Mouse (Mus musculus) intestine, postnatal 0 days (tissue): ENCODE data around the gene Arhgap18. TPM values are rescaled to one million over a fixed set of nuclear protein-coding genes. Genes with fewer than 3 reads are reported as not detected.

Source experiments
- ATAC-seq: fragments of 200-750 bp; cut with Nextera tagmentation; 2 replicates; pipeline ENCODE4 v1.8.0; 2017; ENCODE audit warnings: mild to moderate bottlenecking, moderate TSS enrichment, moderate library complexity
- H3K27ac ChIP-seq: fragments of 300-500 bp; sonication (generic); 2 replicates; pipeline ENCODE4 v1.5.1; 2014; ENCODE audit warnings: mild to moderate bottlenecking, low read depth, low read length, moderate library complexity
- H3K27me3 ChIP-seq: fragments of 300-500 bp; sonication (generic); replicated peaks from 2 replicates; pipeline ENCODE4 v1.6.1; 2014; ENCODE audit warnings: low read length, mixed read lengths; ENCODE audit not compliant: control insufficient read depth, insufficient read depth
- H3K36me3 ChIP-seq: fragments of 300-500 bp; sonication (generic); 2 replicates; pipeline ENCODE4 v1.6.1; 2014; ENCODE audit warnings: mild to moderate bottlenecking, moderate library complexity; ENCODE audit not compliant: control insufficient read depth, insufficient read depth
- H3K4me1 ChIP-seq: fragments of 300-500 bp; sonication (generic); replicated peaks from 2 replicates; pipeline ENCODE4 v1.6.1; 2014; ENCODE audit warnings: antibody characterized with exemption, low read length, mixed read lengths; ENCODE audit not compliant: control insufficient read depth, insufficient read depth
- H3K4me2 ChIP-seq: fragments of 300-500 bp; sonication (generic); replicated peaks from 2 replicates; pipeline ENCODE4 v1.6.1; 2014; ENCODE audit warnings: low read depth, mild to moderate bottlenecking, moderate library complexity
- H3K4me3 ChIP-seq: fragments of 300-500 bp; sonication (generic); 2 replicates; pipeline ENCODE4 v1.5.1; 2014; ENCODE audit warnings: low read depth, low read length
- H3K9ac ChIP-seq: fragments of 300-500 bp; sonication (generic); 2 replicates; pipeline ENCODE4 v1.6.1; 2014; ENCODE audit warnings: mild to moderate bottlenecking, low read depth, low read length
- H3K9me3 ChIP-seq: fragments of 300-500 bp; sonication (generic); 2 replicates; pipeline ENCODE4 v1.6.1; 2016; ENCODE audit warnings: mixed run types; ENCODE audit not compliant: control insufficient read depth
- CTCF ChIP-seq: sonication (generic); IDR thresholded peaks from 2 replicates; pipeline ENCODE4 v1.5.1; 2016; ENCODE audit warnings: low read depth, mild to moderate bottlenecking, control low read depth, antibody characterized with exemption, moderate library complexity
- WGBS: fragments of 180-500 bp; shearing (Covaris S2); extraction: QIAGEN DNeasy Blood & Tissue Kit; methylation state at CpG from one replicate; pipeline ENCODE4 v1.1.7; 2014; 5-methylcytosine and 5-hydroxymethylcytosine counted together
- polyA plus RNA-seq: library from polyadenylated mRNA; unstranded; fragments of >200 nt; fragmentation: Nextera tagmentation; extraction: Ambion mirVana; gene quantifications from 2 replicates; pipeline ENCODE4 v1.2.1, GENCODE M21; 2015

Gene Arhgap18
- polyA plus RNA-seq, 1 experiment from 2014 or later, result 30.5 TPM

DNA sequence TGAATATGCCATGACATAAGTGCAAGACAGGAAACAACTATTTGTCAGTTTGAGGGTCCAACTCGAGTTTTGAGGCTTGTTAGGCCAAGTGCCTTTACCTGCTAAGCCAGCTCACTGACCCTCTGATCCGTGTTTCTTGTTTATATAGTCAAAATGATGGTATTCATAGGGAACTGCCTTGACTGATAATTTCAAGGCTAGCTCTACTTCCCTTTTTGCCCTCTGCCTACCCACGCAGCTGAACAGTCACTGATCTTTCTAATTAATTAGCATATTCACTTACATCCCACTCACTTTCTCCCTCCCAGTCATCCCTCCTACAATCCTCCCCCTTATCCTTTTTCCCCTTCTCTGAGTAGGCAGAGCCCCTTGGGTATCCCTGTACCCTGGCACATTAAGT, 2.4 kb upstream of the Arhgap18 start:
- no peaks in the 10 kb centered on the region for H3K4me1 ChIP-seq
- no peaks in the 10 kb centered on the region for H3K9me3 ChIP-seq
- no peaks in the 10 kb centered on the region for H3K36me3 ChIP-seq
- H3K9ac ChIP-seq, result no peak overlapping the region
- no peak overlapping the region for H3K4me3 ChIP-seq
- no peak for ATAC-seq
- no peaks in the 10 kb centered on the region for H3K27me3 ChIP-seq
- 73% methylated on average over 3 of the region's 3 CpGs for WGBS
- TF ChIP-seq CTCF, result no peak
- H3K27ac ChIP-seq, result no peak overlapping the region
- no peak overlapping the region for H3K4me2 ChIP-seq

DNA sequence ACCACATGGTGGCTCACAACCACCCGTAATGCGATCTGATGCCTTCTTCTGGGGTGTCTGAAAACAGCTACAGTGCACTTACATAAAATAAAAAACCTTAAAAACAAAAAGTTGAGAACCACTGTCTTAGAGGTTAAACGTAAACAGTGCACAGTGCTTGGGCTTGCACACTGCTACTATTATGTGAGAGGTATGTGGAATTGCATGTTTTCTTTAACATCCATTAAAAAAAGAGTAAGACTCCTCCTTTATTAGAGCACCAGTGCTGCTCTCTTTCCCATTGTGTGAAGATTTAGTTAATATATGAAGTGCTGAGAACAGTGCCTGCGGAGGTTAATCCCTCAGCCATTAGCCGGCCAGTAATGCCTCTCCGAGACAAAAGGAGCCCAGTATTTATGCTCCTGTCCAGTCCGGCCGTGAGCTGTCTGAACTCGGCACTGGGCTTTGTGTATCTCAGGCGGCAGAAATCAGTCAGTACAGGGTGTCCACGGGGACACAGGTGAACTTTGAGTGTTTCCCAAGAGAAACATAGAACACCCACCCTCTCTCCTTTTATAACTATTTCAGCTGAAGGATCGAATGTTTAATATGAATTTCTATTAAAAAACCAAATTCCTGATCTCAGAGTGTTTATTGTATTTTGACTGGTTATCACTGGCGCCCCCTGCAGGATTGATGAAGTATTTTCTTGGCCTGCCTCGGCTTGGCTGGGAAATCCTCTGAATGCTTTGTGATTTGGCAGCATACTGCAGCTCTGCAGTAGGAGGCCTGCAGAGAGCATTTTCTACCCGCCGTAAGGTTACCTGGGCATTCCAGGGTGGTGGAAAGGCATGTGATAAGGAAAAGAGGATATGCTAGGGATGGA, 925 bp upstream of the Arhgap18 start:
- H3K4me1 ChIP-seq, result no peaks in the 10 kb centered on the region
- H3K27me3 ChIP-seq, result no peaks in the 10 kb centered on the region
- no peak overlapping the region for H3K4me3 ChIP-seq
- peak; percentile 73 for TF ChIP-seq CTCF
- no peaks in the 10 kb centered on the region for H3K9me3 ChIP-seq
- WGBS, result 64% methylated on average over 16 of the region's 16 CpGs
- H3K4me2 ChIP-seq, result no peak overlapping the region
- ATAC-seq, result no peak
- no peak overlapping the region for H3K27ac ChIP-seq
- no peak overlapping the region for H3K9ac ChIP-seq
- no peaks in the 10 kb centered on the region for H3K36me3 ChIP-seq

DNA sequence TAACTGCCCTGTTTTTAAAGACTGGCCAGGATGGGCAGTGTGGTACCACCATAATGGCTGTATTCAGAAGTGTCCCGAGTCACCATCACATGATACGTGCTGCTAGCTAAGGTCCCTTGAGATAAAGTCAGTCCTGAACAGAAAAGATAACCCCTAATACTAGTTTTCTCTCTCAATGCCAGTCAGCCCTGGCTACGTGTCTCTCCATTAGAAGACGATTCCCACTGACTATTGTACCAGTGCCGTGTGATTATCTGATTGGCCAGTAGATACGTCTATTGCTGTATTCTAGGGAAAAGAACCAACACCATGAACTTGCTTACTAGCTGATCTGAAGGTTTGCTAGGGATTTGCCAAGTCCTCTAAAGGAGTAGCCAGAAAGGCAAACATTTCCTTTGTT, 785 bp downstream of the Arhgap18 start:
- 73% methylated on average over 6 of the region's 6 CpGs for WGBS
- no peak for ATAC-seq
- no peak overlapping the region for H3K4me3 ChIP-seq
- H3K4me1 ChIP-seq, result no peaks in the 10 kb centered on the region
- H3K27me3 ChIP-seq, result no peaks in the 10 kb centered on the region
- no peak overlapping the region for H3K9ac ChIP-seq
- no peak overlapping the region for H3K27ac ChIP-seq
- TF ChIP-seq CTCF, result no peak
- H3K9me3 ChIP-seq, result no peaks in the 10 kb centered on the region
- no peak overlapping the region for H3K4me2 ChIP-seq
- H3K36me3 ChIP-seq, result no peaks in the 10 kb centered on the region

DNA sequence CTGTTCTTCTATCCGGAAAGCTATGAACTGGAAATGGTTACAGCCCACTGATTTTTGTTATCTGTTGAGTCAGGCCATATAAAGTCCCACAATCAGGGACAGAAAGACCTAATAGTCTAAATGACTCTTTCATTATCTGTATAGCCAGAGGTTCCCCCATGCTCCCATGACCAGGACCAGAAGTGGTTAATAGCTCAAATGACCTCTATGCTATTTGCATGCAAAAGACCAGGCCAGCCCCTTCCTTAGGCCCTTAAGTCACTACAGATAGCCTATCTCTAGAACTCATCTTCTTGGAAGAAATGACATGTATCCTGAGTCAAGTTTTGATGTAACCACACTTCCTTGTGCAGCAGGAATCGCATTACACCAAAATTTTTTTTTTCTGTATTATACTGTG, 4.0 kb downstream of the Arhgap18 start:
- H3K27ac ChIP-seq, result no peak overlapping the region
- no peak for ATAC-seq
- H3K4me1 ChIP-seq, result no peaks in the 10 kb centered on the region
- H3K36me3 ChIP-seq, result no peaks in the 10 kb centered on the region
- no peak overlapping the region for H3K9ac ChIP-seq
- 79% methylated on average over 2 of the region's 2 CpGs for WGBS
- no peak overlapping the region for H3K4me2 ChIP-seq
- no peak overlapping the region for H3K4me3 ChIP-seq
- no peaks in the 10 kb centered on the region for H3K9me3 ChIP-seq
- no peak for TF ChIP-seq CTCF
- no peaks in the 10 kb centered on the region for H3K27me3 ChIP-seq

DNA sequence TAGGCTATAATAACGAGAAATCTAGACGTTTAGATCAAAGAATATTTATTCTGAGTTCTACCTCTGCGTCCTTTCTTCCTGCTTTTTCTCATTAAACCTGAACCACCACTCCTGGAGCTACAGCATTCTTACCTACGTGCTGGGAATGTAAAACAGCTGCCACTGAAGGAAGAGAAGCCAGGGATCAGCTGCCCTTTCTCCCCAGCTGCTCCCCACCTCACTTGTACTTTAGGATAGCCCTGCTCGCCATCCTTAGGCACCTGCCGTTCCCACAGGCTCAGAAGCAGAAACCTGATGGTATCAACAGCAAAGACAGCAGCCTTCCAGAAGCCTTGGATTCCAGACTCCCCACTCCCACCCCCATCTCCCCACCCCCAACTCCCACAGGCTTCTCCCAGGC, 6.2 kb downstream of the Arhgap18 start:
- H3K36me3 ChIP-seq, result no peaks in the 10 kb centered on the region
- WGBS, result 55% methylated on average over 6 of the region's 6 CpGs
- H3K27me3 ChIP-seq, result no peaks in the 10 kb centered on the region
- no peak overlapping the region for H3K9ac ChIP-seq
- no peak overlapping the region for H3K4me3 ChIP-seq
- H3K4me1 ChIP-seq, result no peaks in the 10 kb centered on the region
- H3K27ac ChIP-seq, result no peak overlapping the region
- ATAC-seq, result no peak
- no peaks in the 10 kb centered on the region for H3K9me3 ChIP-seq
- no peak overlapping the region for H3K4me2 ChIP-seq
- no peak for TF ChIP-seq CTCF

DNA sequence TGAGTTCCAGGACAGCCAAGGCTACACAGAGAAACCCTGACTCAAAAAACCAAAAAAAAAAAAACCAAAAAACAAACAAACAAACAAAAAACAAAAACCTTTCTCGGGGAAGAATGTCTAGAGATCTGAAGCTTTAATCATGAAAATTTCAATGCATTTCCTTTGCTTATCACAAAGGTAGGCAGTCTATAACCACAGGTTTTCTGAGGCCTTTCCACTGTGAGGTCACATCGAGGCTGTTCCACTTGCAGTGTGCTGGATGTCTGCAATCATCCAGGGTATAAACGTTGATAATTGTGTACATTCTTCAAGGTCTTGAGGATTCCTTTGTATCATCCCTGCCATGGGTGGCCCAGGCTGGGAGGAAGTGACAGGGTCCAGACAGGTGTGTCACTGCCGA, 7.9 kb downstream of the Arhgap18 start:
- ATAC-seq, result no peak
- no peaks in the 10 kb centered on the region for H3K9me3 ChIP-seq
- H3K4me2 ChIP-seq, result no peak overlapping the region
- no peaks in the 10 kb centered on the region for H3K27me3 ChIP-seq
- no peak for TF ChIP-seq CTCF
- H3K27ac ChIP-seq, result no peak overlapping the region
- no peaks in the 10 kb centered on the region for H3K4me1 ChIP-seq
- 70% methylated on average over 4 of the region's 4 CpGs for WGBS
- H3K4me3 ChIP-seq, result no peak overlapping the region
- H3K9ac ChIP-seq, result no peak overlapping the region
- no peaks in the 10 kb centered on the region for H3K36me3 ChIP-seq
